Mouse (Mus musculus) ES-Bruce4 (cell line): ENCODE data around the gene Ank2. TPM values are rescaled to one million over a fixed set of nuclear protein-coding genes. Genes with fewer than 3 reads are reported as not detected.

ENCODE experiments used
- H3K27ac ChIP-seq: 2 replicates; pipeline ENCODE4 v1.5.1; 2012; ENCODE audit warnings: low read length, inconsistent platforms; ENCODE audit not compliant: insufficient read depth
- H3K27me3 ChIP-seq: 2 replicates; pipeline ENCODE4 v1.6.1; 2012; ENCODE audit warnings: mild to moderate bottlenecking, low read length, inconsistent platforms; ENCODE audit not compliant: control insufficient read depth, poor library complexity, insufficient read depth, severe bottlenecking
- H3K36me3 ChIP-seq: 2 replicates; pipeline ENCODE4 v1.6.1; 2012; ENCODE audit warnings: inconsistent platforms, mild to moderate bottlenecking, low read length, moderate library complexity; ENCODE audit not compliant: control insufficient read depth, poor library complexity, insufficient read depth, severe bottlenecking
- H3K4me1 ChIP-seq: one replicate; pipeline ENCODE4 v1.8.1; 2011; ENCODE audit warnings: low read length; ENCODE audit not compliant: control insufficient read depth, insufficient read depth
- H3K4me3 ChIP-seq: 2 replicates; pipeline ENCODE4 v1.5.1; 2011; ENCODE audit warnings: low read depth, mild to moderate bottlenecking, low read length
- H3K9ac ChIP-seq: 2 replicates; pipeline ENCODE4 v1.6.1; 2012; ENCODE audit warnings: low read depth, mild to moderate bottlenecking, inconsistent platforms; ENCODE audit not compliant: poor library complexity, severe bottlenecking
- H3K9me3 ChIP-seq: replicated peaks from 2 replicates; pipeline ENCODE4 v1.6.1; 2012; ENCODE audit warnings: mild to moderate bottlenecking, low read length, inconsistent platforms; ENCODE audit not compliant: control insufficient read depth, poor library complexity, insufficient read depth, severe bottlenecking
- CTCF ChIP-seq: IDR thresholded peaks from one replicate; pipeline ENCODE4 v1.8.1; 2011; ENCODE audit warnings: low read depth, low read length
- EP300 ChIP-seq: IDR thresholded peaks from 2 replicates; pipeline ENCODE4 v1.6.1; 2011; ENCODE audit warnings: low read depth, low read length; ENCODE audit not compliant: insufficient read depth
- POLR2A ChIP-seq: IDR thresholded peaks from one replicate; pipeline ENCODE4 v1.8.1; 2011; ENCODE audit warnings: low read length; ENCODE audit not compliant: insufficient read depth
- polyA plus RNA-seq: library from polyadenylated mRNA; stranded (reverse); fragments of >200 nt; gene quantifications from 2 replicates; pipeline ENCODE4 v1.2.4, GENCODE M21; 2011; ENCODE audit warnings: low read depth; ENCODE audit not compliant: missing spikeins, insufficient read depth, insufficient read length

Gene Ank2
- polyA plus RNA-seq, 1 experiment: 29.9 TPM

- H3K27ac ChIP-seq: no peak overlapping the region
These were observed 129.6 kb downstream of the Ank2 start for GRCm38 (mm10) chr3:127369529-127369928.

GRCm38 (mm10) chr3:127367450-127367849 lies 131.7 kb downstream of the Ank2 start:
- Histone ChIP-seq H3K27ac (no peak overlapping the region), H3K9ac (no peak overlapping the region), H3K27me3 (no peaks in the 10 kb centered on the region), H3K4me1 (no peaks in the 10 kb centered on the region), H3K9me3 (no peaks in the 10 kb centered on the region), H3K36me3 (no peaks in the 10 kb centered on the region), H3K4me3 (no peak overlapping the region)
- TF ChIP-seq POLR2A (no peak), CTCF (no peak), EP300 (no peak)

More at GRCm38 (mm10) chr3:127369529-127369928, 129.6 kb downstream of the Ank2 start:
- Histone ChIP-seq H3K36me3 (no peaks in the 10 kb centered on the region), H3K4me1 (no peaks in the 10 kb centered on the region), H3K9ac (no peak overlapping the region), H3K27me3 (no peaks in the 10 kb centered on the region), H3K9me3 (no peaks in the 10 kb centered on the region), H3K4me3 (no peak overlapping the region)
- TF ChIP-seq EP300 (no peak), POLR2A (no peak), CTCF (no peak)

GRCm38 (mm10) chr3:127363512-127363911 lies 135.6 kb downstream of the Ank2 start:
- Histone ChIP-seq H3K27me3 (no peaks in the 10 kb centered on the region), H3K9me3 (no peaks in the 10 kb centered on the region), H3K36me3 (no peaks in the 10 kb centered on the region), H3K9ac (no peak overlapping the region; the same call in 1 of the 2 replicates), H3K4me1 (no peaks in the 10 kb centered on the region), H3K27ac (no peak overlapping the region), H3K4me3 (peak overlapping the region; percentile 52)
- TF ChIP-seq EP300 (no peak), CTCF (no peak), POLR2A (no peak)

- Histone ChIP-seq H3K27ac (no peak overlapping the region), H3K4me3 (no peak overlapping the region), H3K9me3 (no peaks in the 10 kb centered on the region), H3K9ac (no peak overlapping the region), H3K36me3 (no peaks in the 10 kb centered on the region), H3K27me3 (no peaks in the 10 kb centered on the region), H3K4me1 (no peaks in the 10 kb centered on the region)
- TF ChIP-seq POLR2A: no peak
- TF ChIP-seq EP300: no peak
- TF ChIP-seq CTCF: no peak
These were observed 136.3 kb downstream of the Ank2 start for GRCm38 (mm10) chr3:127362611-127363393.

GRCm38 (mm10) chr3:127361846-127362245 lies 137.3 kb downstream of the Ank2 start:
- Histone ChIP-seq H3K27me3 (no peaks in the 10 kb centered on the region), H3K4me3 (no peak overlapping the region), H3K9me3 (no peaks in the 10 kb centered on the region), H3K4me1 (no peaks in the 10 kb centered on the region), H3K9ac (no peak overlapping the region), H3K36me3 (no peaks in the 10 kb centered on the region), H3K27ac (no peak overlapping the region)
- TF ChIP-seq EP300 (no peak), POLR2A (no peak)

- Histone ChIP-seq H3K4me3 (no peak overlapping the region), H3K9ac (no peak overlapping the region), H3K9me3 (no peaks in the 10 kb centered on the region), H3K27me3 (no peaks in the 10 kb centered on the region), H3K36me3 (no peaks in the 10 kb centered on the region), H3K4me1 (no peaks in the 10 kb centered on the region), H3K27ac (no peak overlapping the region)
- TF ChIP-seq POLR2A: no peak
- TF ChIP-seq CTCF: no peak
- no peak for TF ChIP-seq EP300
These were observed 137.8 kb downstream of the Ank2 start for GRCm38 (mm10) chr3:127361384-127361783.
